Mouse (Mus musculus) ES-E14 (cell line): ENCODE data around the gene Iqce.

Source experiments
- HCFC1 ChIP-seq: IDR thresholded peaks from 2 replicates; pipeline ENCODE4 v1.6.1; 2012; ENCODE audit warnings: low read length, inconsistent platforms, borderline replicate concordance; ENCODE audit not compliant: insufficient read depth
- MAFK ChIP-seq: IDR thresholded peaks from 2 replicates; pipeline ENCODE4 v1.6.1; 2014; ENCODE audit warnings: mild to moderate bottlenecking, low read depth, low read length, inconsistent platforms; ENCODE audit not compliant: insufficient read depth
- ZC3H11A ChIP-seq: IDR thresholded peaks from 2 replicates; pipeline ENCODE4 v1.6.1; 2012; ENCODE audit warnings: low read depth, mild to moderate bottlenecking, inconsistent platforms, low read length, borderline replicate concordance

GRCm38 (mm10) chr5:140617714-140618113 lies 84.5 kb downstream of the Iqce start:
- TF ChIP-seq ZC3H11A (no peak), HCFC1 (no peak), MAFK (no peak)
